Mouse (Mus musculus): ENCODE measurements around the gene Tescl. TPM values are rescaled to one million over a fixed set of nuclear protein-coding genes. Genes with fewer than 3 reads are reported as not detected.

Gene Tescl
- polyA plus RNA-seq, 1 experiment from 2014 or later: 0.17 TPM

- Histone ChIP-seq H3K9me3 (replicated peaks; ENCODE audit: control insufficient read depth, low read length) (no peaks in the 10 kb centered on the region), H3K9ac (ENCODE audit: low read length) (0 out of 2 replicates have a peak overlapping the region, but pooled peaks have one; percentile 11), H3K27me3 (ENCODE audit: control insufficient read depth, insufficient read depth, low read length) (peaks cover 2% of the 10 kb centered on the region; the same call in 1 of the 2 replicates), H3K4me3 (ENCODE audit: low read length) (peak overlapping the region; percentile 7; the same call in 1 of the 2 replicates), H3K36me3 (ENCODE audit: control insufficient read depth, insufficient read depth) (no peaks in the 10 kb centered on the region), H3K4me2 (ENCODE audit: low read depth, low read length) (peak overlapping the region; percentile 40), H3K27ac (ENCODE audit: low read length) (peak overlapping the region; percentile 77), H3K4me1 (ENCODE audit: control insufficient read depth, insufficient read depth, low read length) (peaks cover 15% of the 10 kb centered on the region)
- ATAC-seq (replicated peaks; ENCODE audit: extremely low read depth, insufficient read depth, low FRiP score): peak; percentile 8; the same call in 1 of the 2 replicates
- WGBS: 45% methylated on average over 17 of the region's 20 CpGs
These were observed 40.0 kb upstream of the Tescl start for GRCm38 (mm10) chr7:24373538-24374379.

GRCm38 (mm10) chr7:24372786-24373185 lies 39.0 kb upstream of the Tescl start:
- no peak overlapping the region for H3K9ac ChIP-seq (ENCODE audit: low read length)
- ATAC-seq (replicated peaks; ENCODE audit: extremely low read depth, insufficient read depth, low FRiP score): no peak
- no peak overlapping the region; the same call in 1 of the 2 replicates for H3K4me3 ChIP-seq (ENCODE audit: low read length)
- H3K4me2 ChIP-seq (ENCODE audit: low read depth, low read length): peak overlapping the region; percentile 14; the same call in 1 of the 2 replicates
- no peaks in the 10 kb centered on the region for H3K36me3 ChIP-seq (ENCODE audit: control insufficient read depth, insufficient read depth)
- H3K9me3 ChIP-seq (replicated peaks; ENCODE audit: control insufficient read depth, low read length): no peaks in the 10 kb centered on the region
- H3K27me3 ChIP-seq (ENCODE audit: control insufficient read depth, insufficient read depth, low read length): peaks cover 2% of the 10 kb centered on the region; the same call in 1 of the 2 replicates
- WGBS: 56% methylated on average over 4 of the region's 4 CpGs
- H3K27ac ChIP-seq (ENCODE audit: low read length): peak overlapping the region; percentile 45
- H3K4me1 ChIP-seq (ENCODE audit: control insufficient read depth, insufficient read depth, low read length): peaks cover 15% of the 10 kb centered on the region

- Histone ChIP-seq H3K4me2 (ENCODE audit: low read depth, low read length) (peak overlapping the region; percentile 14; the same call in 1 of the 2 replicates), H3K27me3 (ENCODE audit: control insufficient read depth, insufficient read depth, low read length) (peaks cover 2% of the 10 kb centered on the region; the same call in 1 of the 2 replicates), H3K36me3 (ENCODE audit: control insufficient read depth, insufficient read depth) (no peaks in the 10 kb centered on the region), H3K4me1 (ENCODE audit: control insufficient read depth, insufficient read depth, low read length) (peaks cover 13% of the 10 kb centered on the region), H3K9ac (ENCODE audit: low read length) (peak overlapping the region; percentile 38; the same call in 1 of the 2 replicates), H3K4me3 (ENCODE audit: low read length) (peak overlapping the region; percentile 27), H3K27ac (ENCODE audit: low read length) (peak overlapping the region; percentile 45), H3K9me3 (replicated peaks; ENCODE audit: control insufficient read depth, low read length) (no peaks in the 10 kb centered on the region)
- WGBS: 59% methylated on average over 9 of the region's 11 CpGs
- ATAC-seq (replicated peaks; ENCODE audit: extremely low read depth, insufficient read depth, low FRiP score): no peak
These were observed 38.6 kb upstream of the Tescl start for GRCm38 (mm10) chr7:24372300-24372699.

GRCm38 (mm10) chr7:24371809-24372145 lies 38.0 kb upstream of the Tescl start:
- 0 out of 2 replicates have a peak, but pooled peaks cover 2% of the 10 kb centered on the region for H3K27me3 ChIP-seq (ENCODE audit: control insufficient read depth, insufficient read depth, low read length)
- peak overlapping the region; percentile 45 for H3K4me3 ChIP-seq (ENCODE audit: low read length)
- H3K4me2 ChIP-seq (ENCODE audit: low read depth, low read length): peak overlapping the region; percentile 37
- H3K27ac ChIP-seq (ENCODE audit: low read length): no peak overlapping the region; the same call in 1 of the 2 replicates
- H3K4me1 ChIP-seq (ENCODE audit: control insufficient read depth, insufficient read depth, low read length): peaks cover 9% of the 10 kb centered on the region
- WGBS: 47% methylated on average over 3 of the region's 3 CpGs
- ATAC-seq (replicated peaks; ENCODE audit: extremely low read depth, insufficient read depth, low FRiP score): no peak
- no peaks in the 10 kb centered on the region for H3K9me3 ChIP-seq (replicated peaks; ENCODE audit: control insufficient read depth, low read length)
- H3K9ac ChIP-seq (ENCODE audit: low read length): no peak overlapping the region
- no peaks in the 10 kb centered on the region for H3K36me3 ChIP-seq (ENCODE audit: control insufficient read depth, insufficient read depth)

GRCm38 (mm10) chr7:24371012-24371808 lies 37.5 kb upstream of the Tescl start:
- 0 out of 2 replicates have a peak, but pooled peaks cover 2% of the 10 kb centered on the region for H3K27me3 ChIP-seq (ENCODE audit: control insufficient read depth, insufficient read depth, low read length)
- no peaks in the 10 kb centered on the region for H3K36me3 ChIP-seq (ENCODE audit: control insufficient read depth, insufficient read depth)
- H3K4me2 ChIP-seq (ENCODE audit: low read depth, low read length): peak overlapping the region; percentile 37
- peak overlapping the region; percentile 45 for H3K4me3 ChIP-seq (ENCODE audit: low read length)
- no peaks in the 10 kb centered on the region for H3K9me3 ChIP-seq (replicated peaks; ENCODE audit: control insufficient read depth, low read length)
- WGBS: 52% methylated on average over 7 of the region's 7 CpGs
- peak overlapping the region; percentile 61 for H3K9ac ChIP-seq (ENCODE audit: low read length)
- no peak for ATAC-seq (replicated peaks; ENCODE audit: extremely low read depth, insufficient read depth, low FRiP score)
- H3K4me1 ChIP-seq (ENCODE audit: control insufficient read depth, insufficient read depth, low read length): peaks cover 8% of the 10 kb centered on the region
- no peak overlapping the region; the same call in 1 of the 2 replicates for H3K27ac ChIP-seq (ENCODE audit: low read length)

GRCm38 (mm10) chr7:24369731-24370541 lies 36.2 kb upstream of the Tescl start, which contains the start of gene Kcnn4:
Kcnn4 (plus strand) TSS chr7:24370263.
- no peaks in the 10 kb centered on the region for H3K36me3 ChIP-seq (ENCODE audit: control insufficient read depth, insufficient read depth)
- peaks cover 8% of the 10 kb centered on the region for H3K4me1 ChIP-seq (ENCODE audit: control insufficient read depth, insufficient read depth, low read length)
- peak within 1 kb of the TSS; percentile 45 for H3K4me3 ChIP-seq (ENCODE audit: low read length)
- H3K4me2 ChIP-seq (ENCODE audit: low read depth, low read length): peak within 1 kb of the TSS; percentile 37; the same call in 1 of the 2 replicates
- 31% methylated on average over 23 of the region's 23 CpGs for WGBS
- H3K27ac ChIP-seq (ENCODE audit: low read length): peak within 1 kb of the TSS; percentile 62; the same call in 1 of the 2 replicates
- H3K27me3 ChIP-seq (ENCODE audit: control insufficient read depth, insufficient read depth, low read length): 0 out of 2 replicates have a peak, but pooled peaks cover 2% of the 10 kb centered on the region
- peak within 1 kb of the TSS; percentile 61 for H3K9ac ChIP-seq (ENCODE audit: low read length)
- H3K9me3 ChIP-seq (replicated peaks; ENCODE audit: control insufficient read depth, low read length): no peaks in the 10 kb centered on the region
- ATAC-seq (replicated peaks; ENCODE audit: extremely low read depth, insufficient read depth, low FRiP score): peak; percentile 41; the same call in 1 of the 2 replicates

GRCm38 (mm10) chr7:24368946-24369345 lies 35.2 kb upstream of the Tescl start:
- no peaks in the 10 kb centered on the region for H3K9me3 ChIP-seq (replicated peaks; ENCODE audit: control insufficient read depth, low read length)
- no peak overlapping the region for H3K4me3 ChIP-seq (ENCODE audit: low read length)
- WGBS: 83% methylated on average over 7 of the region's 7 CpGs
- H3K4me2 ChIP-seq (ENCODE audit: low read depth, low read length): no peak overlapping the region
- H3K36me3 ChIP-seq (ENCODE audit: control insufficient read depth, insufficient read depth): no peaks in the 10 kb centered on the region
- no peak overlapping the region for H3K9ac ChIP-seq (ENCODE audit: low read length)
- H3K27me3 ChIP-seq (ENCODE audit: control insufficient read depth, insufficient read depth, low read length): 0 out of 2 replicates have a peak, but pooled peaks cover 2% of the 10 kb centered on the region
- ATAC-seq (replicated peaks; ENCODE audit: extremely low read depth, insufficient read depth, low FRiP score): no peak
- H3K27ac ChIP-seq (ENCODE audit: low read length): no peak overlapping the region
- peaks cover 6% of the 10 kb centered on the region for H3K4me1 ChIP-seq (ENCODE audit: control insufficient read depth, insufficient read depth, low read length)

GRCm38 (mm10) chr7:24368226-24368625 lies 34.5 kb upstream of the Tescl start:
- H3K4me1 ChIP-seq (ENCODE audit: control insufficient read depth, insufficient read depth, low read length): 0 out of 2 replicates have a peak, but pooled peaks cover 2% of the 10 kb centered on the region
- WGBS: 59% methylated on average over 4 of the region's 4 CpGs
- 0 out of 2 replicates have a peak, but pooled peaks cover 2% of the 10 kb centered on the region for H3K27me3 ChIP-seq (ENCODE audit: control insufficient read depth, insufficient read depth, low read length)
- no peaks in the 10 kb centered on the region for H3K36me3 ChIP-seq (ENCODE audit: control insufficient read depth, insufficient read depth)
- no peak overlapping the region for H3K4me3 ChIP-seq (ENCODE audit: low read length)
- no peak overlapping the region for H3K4me2 ChIP-seq (ENCODE audit: low read depth, low read length)
- no peak for ATAC-seq (replicated peaks; ENCODE audit: extremely low read depth, insufficient read depth, low FRiP score)
- H3K9me3 ChIP-seq (replicated peaks; ENCODE audit: control insufficient read depth, low read length): no peaks in the 10 kb centered on the region
- no peak overlapping the region for H3K27ac ChIP-seq (ENCODE audit: low read length)
- no peak overlapping the region for H3K9ac ChIP-seq (ENCODE audit: low read length)

Data from heart, embryonic 16.5 days (tissue).